Mouse (Mus musculus) CD8-positive naive resting alpha-beta T cell, adult 2 months (primary cell): ENCODE measurements around the gene Cep83.

Source experiments
- DNase-seq, 2 experiments: peaks; one replicate each; pipeline ENCODE4 v3.0.0; 2022; ENCODE audit warnings: low read depth in 2 of 2, low spot score in 2 of 2

The Cep83 gene

DNA sequence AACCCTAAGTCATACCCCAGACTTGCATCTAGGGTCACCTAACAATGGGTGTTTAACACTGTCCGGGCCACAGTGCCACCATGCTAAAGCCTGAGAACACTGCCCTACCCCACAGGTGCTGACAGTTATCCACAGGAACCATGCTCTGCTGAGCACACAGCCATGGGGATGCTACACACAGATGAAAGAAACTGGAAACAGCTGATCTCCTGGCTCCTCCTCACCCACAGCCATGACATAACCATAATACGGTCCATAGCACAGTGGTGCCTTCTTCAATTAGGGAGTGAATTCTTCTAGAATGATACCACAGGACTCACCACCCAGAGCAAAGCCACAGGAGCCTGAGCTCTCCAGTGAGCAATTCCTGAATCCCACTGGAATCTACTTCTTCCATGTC, 137.5 kb downstream of the Cep83 start:
- no peak for DNase-seq

DNA sequence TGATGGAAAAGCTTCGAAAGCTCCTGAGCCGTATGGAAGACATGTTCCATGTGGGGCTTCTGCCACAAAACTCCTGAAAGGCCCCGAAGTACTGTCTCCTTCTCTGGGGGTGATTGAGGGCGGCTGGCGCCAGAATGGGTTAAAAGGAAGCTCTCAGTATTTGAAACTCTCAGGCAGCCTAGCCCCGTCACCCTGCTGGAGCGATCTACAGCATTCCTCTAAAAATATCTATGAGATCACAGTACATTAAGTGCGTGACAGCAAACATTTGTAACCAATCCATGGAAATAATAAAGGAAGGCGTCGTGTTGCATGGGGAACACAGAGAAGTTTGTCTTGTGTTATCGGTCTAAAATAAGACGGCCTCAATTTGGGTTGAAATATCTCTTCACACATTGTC, 138.0 kb downstream of the Cep83 start:
- DNase-seq: no peak

DNA sequence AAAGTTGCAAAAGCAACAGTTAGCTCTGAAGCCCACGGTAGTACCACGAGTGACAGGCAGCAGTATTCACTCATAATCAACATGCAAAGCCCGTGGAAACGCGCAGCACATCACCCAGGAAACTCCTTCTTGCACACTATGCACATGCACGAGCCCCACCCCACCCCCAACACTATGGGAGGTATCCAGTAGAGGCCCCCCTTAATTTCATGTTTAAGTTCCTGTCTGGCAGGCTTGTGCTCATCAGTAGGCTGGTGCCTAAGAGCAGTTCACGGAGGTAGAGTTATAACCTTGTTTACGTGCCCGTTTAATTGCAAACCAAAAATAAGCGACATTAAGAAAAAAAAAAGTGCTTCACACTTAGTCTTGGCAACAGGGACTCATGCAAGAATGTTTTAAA, 138.9 kb downstream of the Cep83 start:
- no peak for DNase-seq

DNA sequence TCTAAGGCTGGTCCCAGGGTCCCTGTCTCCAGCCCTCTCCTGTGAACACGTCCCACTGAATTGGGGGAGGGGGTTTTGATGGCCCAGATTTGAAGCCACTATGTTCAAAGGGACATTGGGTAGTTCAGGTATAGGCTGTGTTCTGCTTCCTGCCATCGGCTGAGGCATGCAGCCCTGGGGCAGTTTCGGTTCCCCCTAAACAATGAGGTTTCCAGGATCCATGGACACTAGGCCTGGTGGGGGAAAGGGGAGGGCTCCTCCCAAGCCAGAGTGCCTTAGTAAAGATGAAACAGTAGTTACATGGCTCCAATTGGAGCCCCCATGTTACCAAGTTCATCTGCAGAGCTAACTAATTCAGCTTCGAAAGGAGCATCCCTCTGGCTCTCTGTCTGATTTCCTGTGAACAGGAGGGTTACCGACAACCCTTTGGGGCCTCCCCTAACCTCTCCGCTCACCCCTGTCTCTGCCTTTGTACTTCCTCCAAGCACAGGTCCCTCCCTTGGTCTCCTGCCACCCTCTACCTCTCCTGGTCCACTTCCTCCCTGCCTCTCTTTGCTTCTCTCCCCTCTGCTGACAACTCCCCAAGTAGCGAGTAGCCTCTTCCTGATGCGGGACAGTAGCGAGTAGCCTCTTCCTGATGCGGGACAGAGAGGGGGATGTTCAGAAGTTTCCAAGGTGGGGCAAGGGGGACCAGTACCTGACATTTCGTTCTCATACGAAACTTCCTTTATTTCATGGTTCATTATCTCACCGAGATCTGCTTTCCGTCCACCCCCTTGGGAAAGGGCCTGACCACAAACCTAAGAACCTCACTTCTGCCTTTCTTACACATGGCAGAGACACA, 139.7 kb downstream of the Cep83 start:
- DNase-seq: peak; percentile 46 to 48

DNA sequence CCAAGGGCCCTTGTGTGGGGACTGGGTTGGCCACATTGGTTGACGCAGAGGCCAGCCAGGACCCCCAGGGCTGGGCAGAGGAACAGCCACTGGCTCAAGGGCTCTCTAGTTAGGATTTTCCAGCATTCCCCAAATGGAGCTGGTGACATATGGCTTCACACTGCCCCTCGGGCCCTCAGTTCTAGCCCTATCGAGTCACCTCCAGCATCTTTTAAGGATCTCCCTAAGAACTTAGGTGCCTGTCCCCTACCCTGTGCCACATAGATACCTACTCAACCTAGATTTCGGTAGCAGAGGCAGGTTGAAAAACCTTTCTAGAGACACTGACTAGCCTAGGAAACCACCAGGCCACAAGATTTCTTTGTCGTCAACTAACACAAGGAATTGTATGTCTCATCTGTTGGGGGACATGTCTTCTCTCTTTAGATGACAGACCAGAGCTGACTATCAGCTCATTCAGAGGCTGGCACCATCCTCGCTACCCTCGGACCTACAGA, 140.3 kb downstream of the Cep83 start:
- no peak for DNase-seq

DNA sequence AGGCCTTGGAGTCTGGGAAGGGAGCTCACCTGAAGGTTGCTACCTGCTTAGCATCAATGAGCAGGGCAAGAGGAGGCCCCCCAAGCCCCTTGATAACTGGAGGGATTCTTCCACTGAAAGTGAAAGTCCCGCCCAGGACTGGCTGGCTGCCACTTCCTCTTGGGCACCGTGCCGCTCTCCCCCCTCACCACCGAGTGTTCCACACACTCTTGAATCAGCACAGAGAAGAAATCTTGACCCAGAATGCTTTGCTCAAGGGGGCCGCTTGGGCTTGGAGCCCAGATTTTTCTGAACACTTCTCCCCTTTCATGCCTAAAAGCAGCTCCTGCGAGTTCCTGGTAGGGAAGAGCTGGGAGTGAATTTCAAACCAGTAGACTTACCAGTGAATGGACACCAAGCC, 141.0 kb downstream of the Cep83 start:
- peak; percentile 52 to 72 for DNase-seq

DNA sequence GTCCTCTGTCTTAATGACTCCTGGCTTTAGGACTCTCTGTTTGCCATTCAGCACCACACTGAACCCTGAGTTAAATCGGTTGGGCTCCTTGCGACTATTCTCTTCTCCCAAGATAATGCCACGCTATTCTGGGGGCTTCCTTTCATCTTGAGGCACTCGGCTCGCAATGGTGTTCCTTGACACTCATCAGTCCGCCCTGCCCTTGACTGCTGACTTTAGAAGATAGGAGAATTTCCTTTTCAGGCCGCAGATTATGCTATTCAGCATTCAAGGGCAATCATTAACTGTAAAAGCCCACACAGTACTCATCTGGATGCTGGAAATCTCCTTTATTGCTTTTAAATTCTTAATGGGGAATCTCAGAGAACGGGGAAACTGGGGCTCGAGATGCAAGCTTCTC, 147.4 kb downstream of the Cep83 start:
- no peak for DNase-seq
